Mouse (Mus musculus) G1E (cell line): ENCODE data around the gene Tex11.

ENCODE experiments used
- CTCF ChIP-seq: IDR thresholded peaks from 2 replicates; pipeline ENCODE4 v1.5.1; 2012; ENCODE audit warnings: low read depth, low read length, inconsistent platforms, mixed read lengths
- GATA1 ChIP-seq: IDR thresholded peaks from 2 replicates; pipeline ENCODE4 v1.6.1; 2012; ENCODE audit warnings: borderline replicate concordance, low read length, inconsistent platforms, mixed read lengths
- TAL1 ChIP-seq: conservative IDR thresholded peaks from 2 replicates; pipeline ENCODE4 v1.6.1; 2012; ENCODE audit warnings: low read depth, low read length, inconsistent platforms, mixed read lengths

DNA sequence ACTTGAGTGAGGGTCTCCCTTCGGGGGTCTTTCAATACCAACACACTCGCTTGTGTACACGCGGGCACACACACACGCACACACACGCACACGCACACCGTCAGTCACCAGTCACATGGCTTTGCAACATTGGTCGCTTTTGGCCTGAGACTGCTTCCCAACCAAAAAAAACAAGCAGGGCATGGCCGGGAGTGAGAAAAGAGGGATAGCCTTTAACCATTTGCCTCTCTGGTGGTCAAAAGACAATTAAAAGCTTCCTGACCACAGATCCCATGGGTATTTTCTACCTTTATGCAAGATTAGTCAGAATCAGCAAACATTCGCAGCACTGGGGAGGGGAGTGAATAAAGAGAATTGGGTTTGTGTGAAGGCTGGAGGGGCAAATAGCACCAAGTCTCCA lies 26.5 kb upstream of the Tex11 start, which contains the start of gene Slc7a3:
- TF ChIP-seq CTCF (no peak), TAL1 (no peak), GATA1 (no peak)
